Mouse (Mus musculus) liver, postnatal 0 days (tissue): ENCODE data around the gene Odf3. TPM values are rescaled to one million over a fixed set of nuclear protein-coding genes. Genes with fewer than 3 reads are reported as not detected.

Source experiments
- ATAC-seq: fragments of 200-750 bp; cut with Nextera tagmentation; 2 replicates; pipeline ENCODE4 v1.8.0; 2017; ENCODE audit warnings: mild to moderate bottlenecking, moderate library complexity
- DNase-seq: peaks from one replicate; pipeline ENCODE4 v3.0.0-alpha.2; 2016
- H3K27ac ChIP-seq: fragments of 300-500 bp; sonication (generic); 2 replicates; pipeline ENCODE4 v1.5.1; 2014; ENCODE audit warnings: antibody characterized with exemption, moderate library complexity, mild to moderate bottlenecking, low read depth
- H3K27me3 ChIP-seq: fragments of 300-500 bp; sonication (generic); 2 replicates; pipeline ENCODE4 v1.6.1; 2014; ENCODE audit warnings: low read length, control low read depth, mixed read lengths; ENCODE audit not compliant: insufficient read depth
- H3K36me3 ChIP-seq: fragments of 300-500 bp; sonication (generic); replicated peaks from 2 replicates; pipeline ENCODE4 v1.6.1; 2014; ENCODE audit warnings: mild to moderate bottlenecking, control low read depth, low read length, moderate library complexity, mixed read lengths; ENCODE audit not compliant: insufficient read depth
- H3K4me1 ChIP-seq: fragments of 300-500 bp; sonication (generic); 2 replicates; pipeline ENCODE4 v1.6.1; 2014; ENCODE audit warnings: antibody characterized with exemption, mild to moderate bottlenecking, control low read depth; ENCODE audit not compliant: insufficient read depth
- H3K4me2 ChIP-seq: fragments of 300-500 bp; sonication (generic); 2 replicates; pipeline ENCODE4 v1.6.1; 2014; ENCODE audit warnings: low read depth, mild to moderate bottlenecking, low read length, moderate library complexity, mixed read lengths
- H3K4me3 ChIP-seq: fragments of 300-500 bp; sonication (generic); 2 replicates; pipeline ENCODE4 v1.5.1; 2014; ENCODE audit warnings: low read depth, low read length
- H3K9ac ChIP-seq: fragments of 300-500 bp; sonication (generic); replicated peaks from 2 replicates; pipeline ENCODE4 v1.6.1; 2014; ENCODE audit warnings: mild to moderate bottlenecking, moderate library complexity
- H3K9me3 ChIP-seq: fragments of 300-500 bp; sonication (generic); 2 replicates; pipeline ENCODE4 v1.6.1; 2016; ENCODE audit warnings: mild to moderate bottlenecking, control low read depth, low read length, mixed read lengths
- CTCF ChIP-seq: sonication (generic); IDR thresholded peaks from 2 replicates; pipeline ENCODE4 v1.5.1; 2016; ENCODE audit warnings: antibody characterized with exemption, low read depth
- EP300 ChIP-seq: IDR thresholded peaks from 2 replicates; pipeline ENCODE4 v1.6.1; 2016; ENCODE audit warnings: antibody characterized with exemption, low read depth, mild to moderate bottlenecking
- WGBS: fragments of 180-500 bp; shearing (Covaris S2); extraction: QIAGEN DNeasy Blood & Tissue Kit; methylation state at CpG from one replicate; pipeline ENCODE4 v1.1.7; 2014; ENCODE audit not compliant: insufficient replicate concordance; 5-methylcytosine and 5-hydroxymethylcytosine counted together
- polyA plus RNA-seq: library from polyadenylated mRNA; unstranded; fragments of >200 nt; fragmentation: Nextera tagmentation; extraction: Ambion mirVana; gene quantifications from 2 replicates; pipeline ENCODE4 v1.2.1, GENCODE M21; 2015

Odf3 gene
- polyA plus RNA-seq, 1 experiment from 2014 or later: not detected

DNA sequence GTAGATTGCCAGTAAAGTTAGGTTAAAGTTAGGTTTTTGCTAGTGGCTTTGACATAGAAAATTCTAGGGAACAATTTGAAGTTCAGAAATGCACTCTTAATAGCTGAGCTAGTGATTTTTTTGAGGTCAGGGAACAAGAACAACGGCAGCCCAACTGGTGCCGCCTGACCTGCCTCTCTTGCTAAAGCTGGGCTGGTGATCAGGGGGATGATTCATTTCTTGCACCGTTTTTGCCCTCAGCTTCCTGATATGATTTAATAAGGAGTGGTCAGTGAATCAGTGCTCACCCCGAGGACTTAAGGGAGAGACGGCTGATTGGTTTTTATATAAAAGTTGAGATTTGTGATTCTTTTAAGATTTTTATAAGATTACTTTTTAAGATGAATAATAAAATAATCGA is 16.2 kb upstream of the Odf3 start:
- Histone ChIP-seq H3K36me3 (no peaks in the 10 kb centered on the region), H3K4me1 (no peaks in the 10 kb centered on the region), H3K4me3 (no peak overlapping the region), H3K9me3 (no peaks in the 10 kb centered on the region), H3K4me2 (no peak overlapping the region), H3K9ac (no peak overlapping the region), H3K27ac (no peak overlapping the region), H3K27me3 (no peaks in the 10 kb centered on the region)
- DNase-seq: no peak
- WGBS: 55% methylated on average over 6 of the region's 6 CpGs
- no peak for ATAC-seq
- TF ChIP-seq EP300: no peak
- no peak for TF ChIP-seq CTCF

DNA sequence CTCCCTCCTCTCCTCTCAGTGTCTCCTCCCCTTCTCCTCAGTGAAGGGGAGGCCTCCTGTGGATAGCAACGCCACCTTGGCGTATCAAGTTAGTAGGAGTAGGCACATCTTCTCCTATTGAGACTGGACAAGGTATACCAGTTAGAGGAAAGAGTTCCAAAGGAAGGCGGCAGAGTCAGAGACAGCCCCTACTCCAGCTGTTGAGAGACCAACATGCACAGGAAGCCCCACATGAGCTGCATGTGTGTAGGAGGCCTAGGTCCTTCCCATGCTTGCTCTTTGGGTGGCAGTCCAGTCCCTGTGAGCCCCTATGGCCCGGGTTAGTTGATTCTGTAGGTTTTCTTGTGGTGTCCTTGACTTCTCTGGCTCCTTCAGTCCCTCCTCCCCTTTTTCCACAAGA is 14.3 kb upstream of the Odf3 start:
- H3K4me1 ChIP-seq: no peaks in the 10 kb centered on the region
- no peak overlapping the region for H3K4me2 ChIP-seq
- no peaks in the 10 kb centered on the region for H3K36me3 ChIP-seq
- H3K27ac ChIP-seq: no peak overlapping the region
- no peak for TF ChIP-seq EP300
- TF ChIP-seq CTCF: no peak
- DNase-seq: no peak
- H3K9ac ChIP-seq: no peak overlapping the region
- no peaks in the 10 kb centered on the region for H3K9me3 ChIP-seq
- no peak for ATAC-seq
- no peak overlapping the region for H3K4me3 ChIP-seq
- 65% methylated on average over 4 of the region's 4 CpGs for WGBS
- H3K27me3 ChIP-seq: no peaks in the 10 kb centered on the region

DNA sequence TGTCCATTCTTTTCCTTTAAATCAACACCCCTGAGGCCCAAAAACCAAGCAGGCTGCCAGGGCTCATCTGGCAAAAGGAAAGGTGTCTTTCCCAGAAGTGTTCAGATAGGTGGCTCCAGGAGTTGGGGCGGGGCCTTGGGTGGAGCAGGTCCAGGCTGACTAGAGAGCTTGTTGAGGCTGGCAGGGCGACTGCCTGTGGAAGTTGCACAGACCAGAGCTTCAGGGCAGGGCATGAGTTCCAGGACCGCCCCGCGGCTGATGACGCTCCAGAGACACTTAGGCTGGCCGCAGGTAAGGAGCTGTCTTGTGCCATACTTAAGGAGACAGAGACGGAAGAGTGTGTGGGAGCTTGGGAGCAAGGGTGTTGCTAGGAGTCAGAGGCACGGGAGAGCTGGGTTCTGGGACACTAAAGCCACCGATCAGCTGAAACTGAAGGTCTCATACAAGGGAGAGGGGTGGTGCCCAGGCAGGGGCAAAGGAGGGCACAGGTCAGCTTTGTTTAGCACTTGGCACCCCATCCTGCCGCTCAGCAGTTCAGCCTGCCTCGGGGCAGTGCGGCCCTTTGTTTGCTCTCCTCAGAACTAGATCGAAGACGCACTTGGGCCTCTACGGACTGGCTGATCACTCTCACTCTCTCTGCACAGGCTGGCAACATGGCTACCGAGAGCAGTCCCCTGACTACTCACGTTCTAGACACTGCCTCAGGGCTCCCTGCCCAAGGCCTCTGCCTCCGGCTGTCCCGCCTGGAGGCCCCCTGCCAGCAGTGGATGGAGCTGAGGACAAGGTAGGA is 12.4 kb upstream of the Odf3 start, which contains the start of gene Urah:
Gene Urah (plus strand): TSS at position 51 of the 790 bp plus-strand sequence.
- 52% methylated on average over 20 of the region's 20 CpGs for WGBS
- TF ChIP-seq EP300: no peak
- TF ChIP-seq CTCF: no peak
- no peaks in the 10 kb centered on the region for H3K9me3 ChIP-seq
- H3K9ac ChIP-seq: peak within 1 kb of the TSS; percentile 36; the same call in 1 of the 2 replicates
- H3K4me1 ChIP-seq: no peaks in the 10 kb centered on the region
- peak within 1 kb of the TSS; percentile 87 for H3K27ac ChIP-seq
- H3K4me3 ChIP-seq: peak within 1 kb of the TSS; percentile 34
- peak; percentile 69 for DNase-seq
- H3K36me3 ChIP-seq: no peaks in the 10 kb centered on the region
- ATAC-seq: peak; percentile 91
- H3K4me2 ChIP-seq: peak within 1 kb of the TSS; percentile 50
- no peaks in the 10 kb centered on the region for H3K27me3 ChIP-seq

DNA sequence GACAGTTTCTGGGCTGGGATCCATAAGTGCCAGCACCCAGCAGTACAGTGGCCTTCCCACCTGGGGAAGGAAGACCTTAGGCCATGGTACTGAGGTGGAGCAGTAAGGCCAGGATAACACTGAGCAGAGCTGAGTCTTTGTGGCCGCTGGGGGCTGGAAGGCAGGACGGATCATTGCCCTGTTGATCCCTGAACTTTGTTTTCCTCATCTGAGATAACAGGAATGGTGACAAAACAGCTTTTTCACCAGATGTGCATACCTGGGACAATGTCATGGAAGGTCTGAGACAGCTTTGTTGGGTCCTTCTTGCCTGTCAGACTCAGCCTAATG is 11.9 kb upstream of the Odf3 start:
- Histone ChIP-seq H3K4me3 (peak overlapping the region; percentile 34), H3K9me3 (no peaks in the 10 kb centered on the region), H3K27me3 (peaks cover 3% of the 10 kb centered on the region; the same call in 1 of the 2 replicates), H3K4me1 (no peaks in the 10 kb centered on the region), H3K36me3 (no peaks in the 10 kb centered on the region), H3K9ac (peak overlapping the region; percentile 36), H3K27ac (peak overlapping the region; percentile 87), H3K4me2 (peak overlapping the region; percentile 50)
- TF ChIP-seq EP300: no peak
- TF ChIP-seq CTCF: no peak
- WGBS: 53% methylated on average over 2 of the region's 2 CpGs
- DNase-seq: no peak
- ATAC-seq: peak; percentile 47

DNA sequence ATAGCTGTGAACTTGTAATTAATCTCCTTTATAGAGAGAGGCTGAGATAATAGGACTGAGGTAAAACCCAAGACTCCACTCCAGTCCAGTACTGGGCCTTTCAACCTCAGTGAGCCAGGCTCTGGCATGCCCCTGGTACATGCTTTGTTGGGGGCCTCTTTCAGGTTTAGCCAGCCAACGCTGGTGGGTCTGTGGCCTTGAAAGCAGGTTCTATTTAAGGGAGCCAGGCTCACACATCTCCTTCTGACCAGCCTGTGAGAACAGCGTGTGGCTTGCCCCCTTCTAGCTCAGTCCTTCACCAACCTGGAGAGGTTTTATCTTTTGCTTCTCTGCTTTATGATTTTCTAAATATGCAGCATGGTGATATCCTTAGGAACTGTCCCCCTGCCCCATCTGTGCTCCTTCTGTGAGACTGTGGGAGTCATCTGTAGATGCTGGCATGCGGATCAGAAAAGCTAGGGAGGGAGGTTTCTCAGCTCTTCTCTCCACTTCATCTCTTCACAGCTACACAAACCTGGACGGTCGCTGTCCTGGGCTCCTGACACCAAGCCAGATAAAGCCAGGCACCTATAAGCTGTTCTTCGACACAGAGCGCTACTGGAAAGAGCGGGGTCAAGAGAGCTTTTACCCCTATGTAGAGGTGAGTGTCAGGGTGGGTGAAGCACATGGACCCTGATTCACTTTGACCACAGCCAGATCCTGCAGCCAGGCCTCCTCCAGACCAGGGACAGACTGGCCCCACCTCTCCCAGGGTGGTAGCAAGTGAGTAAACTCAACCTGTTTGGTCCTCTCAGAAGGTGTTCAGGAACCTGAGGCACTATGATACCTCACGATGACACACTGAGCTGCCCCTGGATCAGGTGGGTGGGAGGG is 11.1 kb upstream of the Odf3 start:
- H3K4me3 ChIP-seq: peak overlapping the region; percentile 34
- WGBS: 66% methylated on average over 9 of the region's 9 CpGs
- H3K4me1 ChIP-seq: no peaks in the 10 kb centered on the region
- H3K27me3 ChIP-seq: peaks cover 5% of the 10 kb centered on the region; the same call in 1 of the 2 replicates
- no peaks in the 10 kb centered on the region for H3K36me3 ChIP-seq
- TF ChIP-seq EP300 (no peak), CTCF (no peak)
- no peak for DNase-seq
- H3K27ac ChIP-seq: peak overlapping the region; percentile 87; the same call in 1 of the 2 replicates
- peak overlapping the region; percentile 36 for H3K9ac ChIP-seq
- ATAC-seq: no peak
- H3K9me3 ChIP-seq: no peaks in the 10 kb centered on the region
- H3K4me2 ChIP-seq: peak overlapping the region; percentile 50

DNA sequence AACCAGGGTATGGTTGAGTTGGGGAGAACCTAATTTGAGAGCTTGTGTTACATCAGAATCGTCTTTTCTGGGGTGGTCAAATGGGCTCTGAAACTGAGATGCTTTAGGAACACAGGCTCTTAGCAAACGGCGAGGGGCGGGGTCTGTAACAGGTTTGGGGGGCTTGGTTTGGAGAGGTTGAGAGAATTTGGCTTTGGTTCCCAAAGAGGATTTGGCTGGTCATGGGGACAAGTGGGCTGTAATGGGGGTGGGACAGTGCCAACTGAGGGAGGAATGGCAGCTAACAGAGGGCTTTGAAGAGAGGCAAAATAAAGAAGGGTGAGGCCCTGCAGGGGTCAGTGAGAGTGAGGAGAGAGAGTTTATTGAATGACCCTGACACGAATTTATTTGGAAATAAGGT is 8.0 kb upstream of the Odf3 start:
- no peak overlapping the region for H3K4me2 ChIP-seq
- H3K36me3 ChIP-seq: no peaks in the 10 kb centered on the region
- DNase-seq (no peak), ATAC-seq (no peak)
- no peak overlapping the region for H3K4me3 ChIP-seq
- no peak overlapping the region for H3K9ac ChIP-seq
- H3K27me3 ChIP-seq: peaks cover 5% of the 10 kb centered on the region; the same call in 1 of the 2 replicates
- H3K9me3 ChIP-seq: no peaks in the 10 kb centered on the region
- TF ChIP-seq CTCF: no peak
- no peak for TF ChIP-seq EP300
- H3K4me1 ChIP-seq: no peaks in the 10 kb centered on the region
- WGBS: 69% methylated on average over 5 of the region's 5 CpGs
- H3K27ac ChIP-seq: no peak overlapping the region
